ENCODE assay signal across 14 mouse cellular contexts in the genomic region with DNA sequence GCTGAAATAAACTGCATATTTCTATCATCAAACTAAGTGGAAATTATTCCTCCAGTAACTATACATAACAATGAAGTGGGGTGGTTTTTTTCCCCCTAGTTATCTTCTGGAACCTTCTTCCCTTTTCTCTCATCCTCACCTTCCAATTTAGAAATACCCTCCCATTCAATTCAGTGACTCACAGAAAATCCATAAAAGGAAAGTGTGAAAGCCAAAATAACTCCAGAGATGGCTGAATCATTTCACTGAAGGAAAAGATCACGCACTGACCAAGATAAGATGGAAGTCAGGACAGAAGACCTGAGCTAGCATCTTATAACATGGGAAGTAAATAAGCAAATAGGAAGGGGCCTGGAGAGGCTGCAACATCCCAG. TPM values are rescaled to one million over a fixed set of nuclear protein-coding genes. Genes with fewer than 3 reads are reported as not detected.
DNase-seq lines count a peak whose midpoint lies in the region; ATAC-seq and TF ChIP-seq lines count a peak whose summit lies in the region.
"Had no signal": no experiment of that assay in that cellular context is flagged by ENCODE, and none has a peak within 500 bp of the region (broad histone marks: within the 10 kb centered on the region; RNA-seq: fewer than 3 reads in every experiment).

No protein-coding gene starts in this region.

- no peak overlapping the region for H3K4me2 ChIP-seq in hindbrain, embryonic 11.5 days (replicated peaks; ENCODE audit: low read depth, low read length)
- peak overlapping the region; percentile 55; the same call in 1 of the 2 replicates for H3K4me2 ChIP-seq in lung, embryonic 15.5 days
- H3K4me2 ChIP-seq in intestine, embryonic 16.5 days (ENCODE audit: low read depth, low read length) = no peak overlapping the region

- 0 out of 2 replicates have a peak overlapping the region, but pooled peaks have one; percentile 94 for H3K27ac ChIP-seq in hindbrain, embryonic 10.5 days
- H3K27ac ChIP-seq in hindbrain, embryonic 11.5 days (ENCODE audit: low read depth, low read length) = no peak overlapping the region
- H3K27ac ChIP-seq in lung, embryonic 15.5 days = no peak overlapping the region
- peak overlapping the region; percentile 77 for H3K27ac ChIP-seq in intestine, embryonic 16.5 days (ENCODE audit: low read length)
- peak overlapping the region; percentile 85 for H3K27ac ChIP-seq in small intestine, adult 2 months (ENCODE audit: insufficient read depth, low read depth, low read length)

- no peak overlapping the region for H3K9ac ChIP-seq in hindbrain, embryonic 11.5 days (ENCODE audit: low read depth, low read length)
- no peak overlapping the region for H3K9ac ChIP-seq in lung, embryonic 15.5 days
- no peak overlapping the region for H3K9ac ChIP-seq in intestine, embryonic 16.5 days (ENCODE audit: low read depth, low read length)

- no peaks in the 10 kb centered on the region for H3K9me3 ChIP-seq in hindbrain, embryonic 10.5 days
- no peaks in the 10 kb centered on the region for H3K9me3 ChIP-seq in hindbrain, embryonic 11.5 days (ENCODE audit: control insufficient read depth, low read length)
- no peaks in the 10 kb centered on the region for H3K9me3 ChIP-seq in lung, embryonic 15.5 days
- H3K9me3 ChIP-seq in intestine, embryonic 16.5 days (ENCODE audit: control insufficient read depth, low read length) = no peaks in the 10 kb centered on the region
- H3K9me3 ChIP-seq: megakaryocyte, embryonic 14.5 days had no signal

- no peak for ATAC-seq in hindbrain, embryonic 11.5 days (ENCODE audit: low FRiP score)
- no peak for ATAC-seq in lung, embryonic 15.5 days (ENCODE audit: borderline replicate concordance, extremely low read depth, low FRiP score, low TSS enrichment)
- no peak for ATAC-seq in intestine, embryonic 16.5 days
- ATAC-seq: Patski had no signal

- peaks cover 45% of the 10 kb centered on the region for H3K4me1 ChIP-seq in hindbrain, embryonic 10.5 days (replicated peaks)
- peaks cover 5% of the 10 kb centered on the region; the same call in 1 of the 2 replicates for H3K4me1 ChIP-seq in hindbrain, embryonic 11.5 days (replicated peaks; ENCODE audit: control insufficient read depth, insufficient read depth, low read length)
- peaks cover 38% of the 10 kb centered on the region for H3K4me1 ChIP-seq in lung, embryonic 15.5 days
- peaks cover 25% of the 10 kb centered on the region for H3K4me1 ChIP-seq in intestine, embryonic 16.5 days (ENCODE audit: control insufficient read depth, insufficient read depth, low read length)
- H3K4me1 ChIP-seq in small intestine, adult 2 months (ENCODE audit: control insufficient read depth, insufficient read depth, insufficient read length, low read length) = peaks cover 22% of the 10 kb centered on the region; the same call in 1 of the 2 replicates

- no peaks in the 10 kb centered on the region for H3K36me3 ChIP-seq in hindbrain, embryonic 10.5 days
- no peaks in the 10 kb centered on the region for H3K36me3 ChIP-seq in hindbrain, embryonic 11.5 days (ENCODE audit: control insufficient read depth, insufficient read depth, low read length)
- no peaks in the 10 kb centered on the region for H3K36me3 ChIP-seq in lung, embryonic 15.5 days
- no peaks in the 10 kb centered on the region for H3K36me3 ChIP-seq in intestine, embryonic 16.5 days (ENCODE audit: control insufficient read depth, insufficient read depth, low read length)
- H3K36me3 ChIP-seq in small intestine, adult 2 months (ENCODE audit: control insufficient read depth, insufficient read depth, low read length) = no peaks in the 10 kb centered on the region

- no peak for TF ChIP-seq POLR2A in small intestine, adult 2 months (IDR thresholded peaks at IDR 0.05; ENCODE audit: low read depth, low read length)

- 89% methylated on average over 1 of the region's 1 CpGs for WGBS in hindbrain, embryonic 10.5 days
- WGBS in hindbrain, embryonic 11.5 days = 94% methylated on average over 1 of the region's 1 CpGs
- 74% methylated on average over 1 of the region's 1 CpGs for WGBS in lung, embryonic 15.5 days
- 68% methylated on average over 1 of the region's 1 CpGs for WGBS in intestine, embryonic 16.5 days
- WGBS in small intestine, adult 2 months = 28% methylated on average over 1 of the region's 1 CpGs

- DNase-seq in hindbrain, embryonic 10.5 days (ENCODE audit: low spot score) = no peak
- DNase-seq in hindbrain, embryonic 11.5 days (ENCODE audit: low spot score) = no peak
- no peak for DNase-seq in lung, postnatal 36 days
- no peak for DNase-seq in thymus, postnatal 10 days (ENCODE audit: low spot score in 2 of 2)
- DNase-seq: adrenal gland, postnatal 10 days; cerebellum, adult 11 months; kidney, adult 18-20 months; layer of hippocampus, postnatal 36 days had no signal

- no peak overlapping the region for H3K4me3 ChIP-seq in hindbrain, embryonic 10.5 days
- no peak overlapping the region for H3K4me3 ChIP-seq in hindbrain, embryonic 11.5 days (ENCODE audit: low read depth, low read length)
- H3K4me3 ChIP-seq in lung, embryonic 15.5 days = no peak overlapping the region
- H3K4me3 ChIP-seq in intestine, embryonic 16.5 days (ENCODE audit: low read length) = no peak overlapping the region
- H3K4me3 ChIP-seq in small intestine, adult 2 months (ENCODE audit: low read depth, low read length) = no peak overlapping the region

- TF ChIP-seq CTCF in small intestine, adult 2 months (IDR thresholded peaks at IDR 0.05; ENCODE audit: extremely low read depth, insufficient read length, insufficient replicate concordance, low read depth, low read length) = no peak

- no peaks in the 10 kb centered on the region for H3K27me3 ChIP-seq in hindbrain, embryonic 10.5 days (ENCODE audit: insufficient read depth, poor library complexity, severe bottlenecking)
- H3K27me3 ChIP-seq in hindbrain, embryonic 11.5 days (ENCODE audit: control insufficient read depth, insufficient read depth, low read length) = no peaks in the 10 kb centered on the region
- H3K27me3 ChIP-seq in lung, embryonic 15.5 days = no peaks in the 10 kb centered on the region
- no peaks in the 10 kb centered on the region for H3K27me3 ChIP-seq in intestine, embryonic 16.5 days (replicated peaks; ENCODE audit: control insufficient read depth, insufficient read depth, low read length)
- H3K27me3 ChIP-seq in small intestine, adult 2 months (ENCODE audit: control insufficient read depth, insufficient read depth, low read length) = no peaks in the 10 kb centered on the region
- H3K27me3 ChIP-seq: CH12.LX; megakaryocyte, embryonic 14.5 days; Patski had no signal

RNA-seq across cellular contexts. Expression of a gene that starts 1.7 kb away (rescaled TPM):
- 27.8 and 39.1 TPM in 2 replicates for polyA plus RNA-seq in hindbrain, embryonic 10.5 days (2016; fragmentation: Nextera tagmentation; extraction: Ambion mirVana)
- polyA plus RNA-seq in hindbrain, embryonic 11.5 days (2014; fragmentation: Nextera tagmentation; extraction: Ambion mirVana) = 27.5 and 31.0 TPM in 2 replicates
- polyA plus RNA-seq in lung, embryonic 15.5 days (2015; fragmentation: Nextera tagmentation; extraction: Ambion mirVana) = 36.8 and 40.9 TPM in 2 replicates
- polyA plus RNA-seq in intestine, embryonic 16.5 days (2015; fragmentation: Nextera tagmentation; extraction: Ambion mirVana) = 35.7 and 36.1 TPM in 2 replicates
- 57.1 and 141 TPM in 2 replicates for polyA plus RNA-seq in small intestine, adult 2 months (2012; rRNA removed)

RNA-seq across cellular contexts. Expression of a gene that starts 26.9 kb away (rescaled TPM):
- 16.8 and 17.6 TPM in 2 replicates for polyA plus RNA-seq in hindbrain, embryonic 10.5 days (2016; fragmentation: Nextera tagmentation; extraction: Ambion mirVana)
- 14.9 and 15.0 TPM in 2 replicates for polyA plus RNA-seq in hindbrain, embryonic 11.5 days (2014; fragmentation: Nextera tagmentation; extraction: Ambion mirVana)
- polyA plus RNA-seq in lung, embryonic 15.5 days (2015; fragmentation: Nextera tagmentation; extraction: Ambion mirVana) = 14.2 and 16.2 TPM in 2 replicates
- 10.2 and 11.7 TPM in 2 replicates for polyA plus RNA-seq in intestine, embryonic 16.5 days (2015; fragmentation: Nextera tagmentation; extraction: Ambion mirVana)
- 11.5 and 17.7 TPM in 2 replicates for polyA plus RNA-seq in small intestine, adult 2 months (2012; rRNA removed)

Comparison
In these comparisons a context has a peak if more than half of its experiments do, and no peak if none do; other contexts are left out.
1. H3K27ac ChIP-seq: peak in hindbrain, embryonic 10.5 days (single experiment), intestine, embryonic 16.5 days (single experiment) and small intestine, adult 2 months (single experiment); none in hindbrain, embryonic 11.5 days (single experiment) and lung, embryonic 15.5 days (single experiment).